Mouse (Mus musculus): ENCODE data around the gene Ablim1. TPM values are rescaled to one million over a fixed set of nuclear protein-coding genes. Genes with fewer than 3 reads are reported as not detected.

Ablim1 gene
- polyA plus RNA-seq, 1 experiment from 2014 or later = 0.46 TPM

DNA sequence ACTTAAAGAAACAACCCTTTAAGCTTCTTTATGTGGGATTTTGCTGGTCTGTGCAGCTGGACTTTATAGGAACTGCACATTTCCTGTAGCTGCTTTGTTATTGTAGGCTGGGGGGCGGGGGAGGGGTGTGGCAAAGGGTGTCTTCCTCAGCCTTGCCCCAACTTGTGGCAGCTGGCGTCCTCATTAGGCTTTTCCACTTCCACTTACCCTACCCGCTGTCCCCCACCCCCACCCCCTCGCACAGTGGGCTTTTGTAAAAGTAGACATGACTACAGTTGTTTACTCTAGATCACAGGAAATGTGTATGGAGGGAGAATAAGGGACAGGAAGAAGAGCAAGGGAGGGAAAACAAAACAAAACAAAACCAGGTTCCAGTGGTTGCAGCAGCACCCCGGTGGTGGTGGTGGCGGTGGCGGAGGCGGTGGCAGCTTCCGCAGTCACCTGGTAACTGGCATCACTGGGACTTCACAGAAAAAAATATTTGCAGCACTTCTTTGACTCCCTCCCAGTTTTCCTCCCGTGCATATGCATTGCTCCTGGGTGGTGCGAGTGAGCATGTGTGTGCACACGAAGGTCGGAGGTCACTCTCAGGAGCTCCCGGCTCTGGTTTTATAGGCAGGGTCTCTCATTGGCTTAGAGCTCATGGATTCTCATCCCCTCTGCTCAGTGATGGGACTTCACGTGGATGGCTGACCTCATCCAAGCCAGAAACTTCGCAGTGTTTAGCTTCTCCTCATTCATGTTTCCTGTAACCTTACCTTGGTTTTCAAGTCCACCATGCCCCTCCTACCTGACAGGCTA lies 40.9 kb upstream of the Ablim1 start:
- WGBS (ENCODE audit: missing documents) = 3% methylated on average over 8 of the region's 16 CpGs
- H3K27ac ChIP-seq = peak overlapping the region; percentile 76
- H3K79me2 ChIP-seq (ENCODE audit: inconsistent target) = peaks cover 30% of the 10 kb centered on the region
- H3K36me3 ChIP-seq (ENCODE audit: inconsistent target) = no peaks in the 10 kb centered on the region
- peak overlapping the region; percentile 24 for H3K4me3 ChIP-seq (ENCODE audit: inconsistent target)

DNA sequence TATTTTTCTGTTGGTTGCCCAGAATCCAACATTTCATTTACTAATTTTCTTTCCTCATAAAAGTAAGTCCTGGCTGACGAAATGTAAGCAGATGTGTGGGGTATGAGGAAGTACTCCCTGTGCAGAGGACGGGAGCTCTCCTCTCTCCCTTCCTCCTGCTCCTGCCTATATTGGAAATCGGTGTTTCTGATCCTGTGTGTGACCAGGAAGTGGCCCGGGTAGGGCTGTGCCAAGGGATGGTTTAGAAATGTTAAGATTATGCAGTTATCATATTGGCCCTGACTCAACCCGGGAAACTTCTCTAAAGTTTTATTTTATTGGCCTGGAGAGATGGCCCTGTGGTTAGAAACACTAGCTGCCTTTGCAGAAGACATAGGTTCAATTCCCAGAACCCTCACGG lies 40.0 kb upstream of the Ablim1 start:
- Histone ChIP-seq H3K4me3 (ENCODE audit: inconsistent target) (no peak overlapping the region), H3K79me2 (ENCODE audit: inconsistent target) (peaks cover 27% of the 10 kb centered on the region), H3K36me3 (ENCODE audit: inconsistent target) (no peaks in the 10 kb centered on the region), H3K27ac (peak overlapping the region; percentile 76)
- WGBS (ENCODE audit: missing documents) = 11% methylated on average over 6 of the region's 6 CpGs

DNA sequence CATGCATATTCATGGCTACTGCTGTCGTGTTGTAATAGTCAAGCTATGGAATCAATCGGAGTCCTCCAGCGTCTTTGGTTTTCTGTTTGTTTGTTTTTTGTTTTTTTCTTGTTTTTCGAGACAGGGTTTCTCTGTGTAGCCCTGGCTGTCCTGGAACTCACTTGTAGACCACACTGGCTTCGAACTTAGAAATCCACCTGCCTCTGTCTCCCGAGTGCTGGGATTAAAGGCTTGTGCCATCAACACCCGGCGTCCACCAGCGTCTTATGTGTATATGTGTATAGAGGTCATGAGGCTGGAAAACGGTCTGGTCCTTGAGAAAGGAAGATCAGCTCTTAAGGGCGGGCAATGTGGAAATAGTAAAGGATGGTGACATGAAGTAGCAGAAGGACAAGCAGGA lies 39.3 kb upstream of the Ablim1 start:
- WGBS (ENCODE audit: missing documents) = 89% methylated on average over 11 of the region's 11 CpGs
- Histone ChIP-seq H3K27ac (no peak overlapping the region), H3K36me3 (ENCODE audit: inconsistent target) (no peaks in the 10 kb centered on the region), H3K79me2 (ENCODE audit: inconsistent target) (peaks cover 20% of the 10 kb centered on the region), H3K4me3 (ENCODE audit: inconsistent target) (no peak overlapping the region)

DNA sequence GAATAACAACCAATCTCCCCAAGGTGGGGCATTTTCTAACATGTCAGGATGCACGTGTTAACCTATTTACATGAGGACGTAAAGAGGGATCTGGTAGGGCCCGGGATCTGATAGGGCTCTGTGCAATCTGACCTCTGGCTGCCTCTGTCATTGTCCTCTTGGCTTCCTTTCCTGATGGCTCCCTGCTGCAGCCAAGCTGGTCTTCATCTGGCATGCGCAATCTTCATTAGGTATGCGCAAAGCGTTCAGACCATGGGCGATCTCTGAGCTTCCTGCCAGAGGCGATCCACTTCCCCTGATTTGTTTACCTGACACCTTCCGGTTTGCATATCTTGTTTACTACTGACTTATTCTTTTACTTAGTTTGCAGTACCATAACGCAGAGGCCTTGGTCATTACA lies 38.5 kb upstream of the Ablim1 start:
- no peaks in the 10 kb centered on the region for H3K36me3 ChIP-seq (ENCODE audit: inconsistent target)
- no peak overlapping the region for H3K4me3 ChIP-seq (ENCODE audit: inconsistent target)
- H3K79me2 ChIP-seq (ENCODE audit: inconsistent target) = peaks cover 15% of the 10 kb centered on the region
- no peak overlapping the region for H3K27ac ChIP-seq
- WGBS (ENCODE audit: missing documents) = 94% methylated on average over 9 of the region's 10 CpGs

DNA sequence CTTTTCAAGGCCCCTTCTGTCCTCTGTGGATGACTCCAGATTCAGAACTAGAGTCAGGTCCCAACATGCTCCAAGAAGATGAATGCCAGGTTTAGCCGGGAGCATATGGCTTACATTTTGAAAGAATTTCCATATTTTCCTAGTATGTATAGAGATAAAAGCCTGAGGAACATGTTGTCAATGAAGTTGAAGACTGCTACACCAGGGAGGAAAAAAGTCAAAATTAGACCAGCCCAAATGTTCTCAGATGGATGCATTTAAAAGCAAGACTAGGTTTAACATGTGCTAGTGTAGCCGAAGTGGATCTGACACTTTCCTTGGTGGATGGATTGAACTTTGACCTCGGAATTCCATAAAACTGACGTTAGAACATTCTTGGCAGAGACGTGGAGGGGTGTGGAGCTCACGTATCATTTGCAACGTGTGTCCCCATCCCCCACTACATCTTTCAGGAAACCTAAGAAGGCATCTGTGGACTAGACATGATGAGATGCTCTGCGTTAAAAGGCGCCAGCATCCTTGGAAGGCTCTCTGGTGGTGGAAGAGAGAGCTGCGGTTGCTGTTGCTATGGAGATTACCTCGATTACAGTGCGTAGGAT lies 37.7 kb upstream of the Ablim1 start:
- Histone ChIP-seq H3K27ac (no peak overlapping the region), H3K4me3 (ENCODE audit: inconsistent target) (no peak overlapping the region), H3K36me3 (ENCODE audit: inconsistent target) (no peaks in the 10 kb centered on the region), H3K79me2 (ENCODE audit: inconsistent target) (peaks cover 7% of the 10 kb centered on the region)
- WGBS (ENCODE audit: missing documents) = 95% methylated on average over 12 of the region's 12 CpGs

DNA sequence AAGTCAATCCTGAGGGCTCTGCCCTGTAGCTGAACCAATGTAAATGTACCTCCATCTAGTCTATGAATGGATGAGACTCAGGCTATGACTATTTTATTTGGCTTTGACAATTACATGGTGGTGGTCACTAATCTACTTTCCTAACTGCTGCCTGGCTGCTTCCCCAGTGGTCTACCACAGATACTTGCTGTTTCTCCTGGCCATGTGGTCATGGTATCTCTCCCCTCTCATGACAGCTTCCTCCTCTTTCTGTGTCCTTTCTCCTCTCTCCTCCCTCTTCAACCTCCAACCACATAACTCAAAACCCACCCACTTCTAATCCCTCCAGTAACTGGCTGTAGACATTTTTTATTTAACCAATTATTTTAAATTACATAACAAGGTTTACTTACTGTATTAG lies 34.4 kb upstream of the Ablim1 start:
- no peaks in the 10 kb centered on the region for H3K36me3 ChIP-seq (ENCODE audit: inconsistent target)
- no peaks in the 10 kb centered on the region for H3K79me2 ChIP-seq (ENCODE audit: inconsistent target)
- H3K27ac ChIP-seq = no peak overlapping the region
- no peak overlapping the region for H3K4me3 ChIP-seq (ENCODE audit: inconsistent target)

DNA sequence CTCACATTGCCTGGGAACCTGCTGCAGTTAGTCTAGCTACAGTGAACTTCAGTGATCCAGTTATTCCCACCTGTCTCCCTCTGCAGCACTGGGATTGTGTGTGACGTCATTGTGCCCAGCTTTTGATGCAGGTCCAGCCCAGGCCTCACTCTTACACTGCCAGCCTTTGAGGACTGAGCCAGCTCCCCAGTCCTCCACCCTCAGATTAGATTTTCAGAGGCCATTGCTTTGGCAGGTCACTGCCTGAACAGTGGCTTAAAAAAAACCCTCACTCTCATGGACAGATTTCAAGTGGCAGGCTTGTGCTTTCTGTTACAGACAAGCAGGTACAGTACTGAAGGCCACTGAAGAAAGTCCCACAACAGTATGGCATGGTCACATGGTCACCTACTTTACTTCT lies 30.0 kb upstream of the Ablim1 start:
- Histone ChIP-seq H3K27ac (no peak overlapping the region), H3K4me3 (ENCODE audit: inconsistent target) (no peak overlapping the region), H3K36me3 (ENCODE audit: inconsistent target) (no peaks in the 10 kb centered on the region), H3K79me2 (ENCODE audit: inconsistent target) (no peaks in the 10 kb centered on the region)
- 89% methylated on average over 1 of the region's 1 CpGs for WGBS (ENCODE audit: missing documents)

DNA sequence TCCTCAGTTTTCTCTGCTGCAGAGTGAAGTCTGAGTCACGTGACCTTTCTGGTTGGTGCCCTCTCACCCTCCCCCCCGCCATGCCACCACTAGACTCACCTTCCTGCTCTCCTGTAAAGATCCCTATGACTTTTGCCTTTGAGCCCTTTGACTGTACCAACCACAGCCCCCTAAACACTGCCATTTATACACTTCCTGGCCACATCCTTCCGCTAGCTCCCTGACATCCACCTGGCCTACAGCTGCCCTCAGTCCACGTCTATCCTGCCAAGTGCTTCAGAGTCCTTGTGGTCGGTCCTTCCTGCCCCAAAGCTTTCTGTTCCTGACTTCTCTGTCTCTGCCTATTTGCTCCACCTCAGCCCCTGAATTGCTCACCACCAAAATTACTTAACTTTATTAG lies 29.1 kb upstream of the Ablim1 start:
- 35% methylated on average over 5 of the region's 5 CpGs for WGBS (ENCODE audit: missing documents)
- Histone ChIP-seq H3K27ac (no peak overlapping the region), H3K4me3 (ENCODE audit: inconsistent target) (no peak overlapping the region), H3K36me3 (ENCODE audit: inconsistent target) (no peaks in the 10 kb centered on the region), H3K79me2 (ENCODE audit: inconsistent target) (no peaks in the 10 kb centered on the region)

DNA sequence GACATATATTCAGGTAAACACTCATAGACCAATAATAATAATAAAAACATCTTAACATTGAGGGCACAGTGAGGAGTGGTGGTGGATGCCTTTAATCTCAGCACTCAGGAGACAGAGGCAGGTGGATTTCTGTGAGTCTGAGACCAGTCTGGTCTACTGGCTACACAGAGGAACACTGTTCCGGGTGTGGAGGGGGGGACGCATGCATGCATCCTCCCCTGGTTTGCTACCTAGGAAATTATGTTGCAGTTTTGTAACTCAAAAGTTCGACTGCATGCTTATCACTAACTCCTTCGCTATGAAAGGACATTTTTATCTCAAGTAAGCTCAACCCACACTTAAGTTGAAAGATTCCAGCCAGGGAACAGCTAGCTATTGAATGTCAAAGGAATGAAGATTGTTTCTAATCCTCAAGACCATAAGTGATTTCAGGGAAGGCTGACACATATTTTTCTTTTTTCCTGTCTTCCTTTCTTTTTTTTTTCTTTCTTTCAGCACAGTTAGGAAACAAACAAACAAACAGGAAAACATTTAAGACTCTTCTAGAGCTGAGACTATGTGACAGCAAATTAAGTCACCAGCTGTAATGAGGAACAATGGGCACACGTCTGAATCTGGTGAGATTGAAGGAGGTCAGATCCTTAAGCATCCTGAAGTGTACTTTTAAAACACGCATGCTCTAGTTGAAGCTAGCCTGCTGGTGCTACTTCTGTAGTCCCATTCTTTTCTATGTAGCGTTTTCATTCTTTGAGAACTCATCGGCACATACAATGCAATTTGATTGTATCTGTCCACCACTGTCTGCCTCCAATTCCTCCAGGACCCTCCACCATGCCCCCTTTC lies 26.4 kb upstream of the Ablim1 start:
- 86% methylated on average over 8 of the region's 8 CpGs for WGBS (ENCODE audit: missing documents)
- Histone ChIP-seq H3K27ac (no peak overlapping the region), H3K79me2 (ENCODE audit: inconsistent target) (no peaks in the 10 kb centered on the region), H3K36me3 (ENCODE audit: inconsistent target) (no peaks in the 10 kb centered on the region), H3K4me3 (ENCODE audit: inconsistent target) (no peak overlapping the region)

DNA sequence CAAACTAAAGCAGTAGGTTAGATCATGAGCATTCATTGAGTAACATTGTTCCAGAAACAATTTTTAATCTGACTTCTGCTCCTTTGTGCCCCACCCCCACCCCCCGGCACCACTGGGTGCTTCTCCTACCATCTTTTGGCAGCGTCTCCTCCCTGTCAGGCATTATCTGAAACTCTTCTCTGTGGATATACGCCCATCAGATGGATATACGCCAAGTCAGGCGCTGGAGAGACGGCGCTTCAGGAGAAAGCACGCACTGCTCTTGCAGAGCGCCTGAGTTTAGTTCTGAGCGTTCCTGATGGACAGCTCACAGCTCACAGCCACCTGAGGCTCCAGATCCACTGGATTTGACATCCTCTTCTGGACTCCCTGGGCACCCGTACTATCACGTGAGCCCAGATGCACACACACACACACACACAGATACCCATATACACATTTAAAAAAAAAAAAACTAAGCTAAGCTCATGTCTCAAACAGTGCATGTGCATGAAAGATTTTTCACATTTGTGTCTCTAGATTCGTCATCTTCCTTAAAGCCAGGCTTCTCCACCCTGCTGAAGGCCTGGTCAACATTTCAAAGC lies 24.7 kb upstream of the Ablim1 start:
- WGBS (ENCODE audit: missing documents) = 94% methylated on average over 11 of the region's 13 CpGs
- H3K27ac ChIP-seq = no peak overlapping the region
- no peaks in the 10 kb centered on the region for H3K79me2 ChIP-seq (ENCODE audit: inconsistent target)
- no peaks in the 10 kb centered on the region for H3K36me3 ChIP-seq (ENCODE audit: inconsistent target)
- no peak overlapping the region for H3K4me3 ChIP-seq (ENCODE audit: inconsistent target)

DNA sequence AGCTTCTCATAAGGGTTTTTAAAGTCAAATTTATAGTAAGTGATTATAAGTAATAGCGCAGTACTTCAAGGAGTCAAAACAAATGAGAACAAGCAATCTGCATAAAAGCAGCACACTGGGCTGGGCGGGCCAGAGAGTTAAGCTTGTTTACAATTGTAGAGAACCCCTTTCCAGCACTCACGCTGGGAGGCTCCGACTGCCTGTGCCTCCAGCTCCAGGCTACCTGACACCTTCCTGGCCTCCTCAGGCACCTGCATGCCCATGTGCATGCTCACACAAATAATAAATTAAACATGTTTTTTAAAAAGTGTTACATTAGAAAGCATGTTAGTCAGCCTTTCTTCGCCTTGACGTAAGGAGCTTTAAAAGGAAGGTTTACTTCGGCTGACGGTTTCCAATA lies 20.4 kb upstream of the Ablim1 start:
- 91% methylated on average over 8 of the region's 8 CpGs for WGBS (ENCODE audit: missing documents)
- Histone ChIP-seq H3K36me3 (ENCODE audit: inconsistent target) (no peaks in the 10 kb centered on the region), H3K27ac (no peak overlapping the region), H3K79me2 (ENCODE audit: inconsistent target) (no peaks in the 10 kb centered on the region), H3K4me3 (ENCODE audit: inconsistent target) (no peak overlapping the region)

DNA sequence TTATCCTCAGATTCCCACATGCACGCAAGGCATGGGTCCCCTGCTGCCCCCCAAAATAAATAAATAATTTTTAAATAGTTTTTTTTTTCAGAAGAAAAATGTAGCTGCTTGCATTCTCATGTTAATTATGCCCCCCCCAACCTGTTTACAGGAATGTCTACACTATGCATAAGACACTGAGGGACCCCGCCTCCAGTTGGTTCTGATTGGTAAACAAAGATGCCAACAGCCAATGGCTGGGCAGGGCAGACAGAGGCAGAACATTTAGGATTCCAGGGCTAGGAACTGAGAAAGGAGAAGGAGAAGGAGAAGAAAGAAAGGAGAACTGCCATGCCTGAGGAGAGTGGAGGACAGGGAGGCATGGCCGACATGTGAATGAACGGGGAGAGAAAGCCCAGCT lies 18.6 kb upstream of the Ablim1 start:
- 92% methylated on average over 4 of the region's 4 CpGs for WGBS (ENCODE audit: missing documents)

DNA sequence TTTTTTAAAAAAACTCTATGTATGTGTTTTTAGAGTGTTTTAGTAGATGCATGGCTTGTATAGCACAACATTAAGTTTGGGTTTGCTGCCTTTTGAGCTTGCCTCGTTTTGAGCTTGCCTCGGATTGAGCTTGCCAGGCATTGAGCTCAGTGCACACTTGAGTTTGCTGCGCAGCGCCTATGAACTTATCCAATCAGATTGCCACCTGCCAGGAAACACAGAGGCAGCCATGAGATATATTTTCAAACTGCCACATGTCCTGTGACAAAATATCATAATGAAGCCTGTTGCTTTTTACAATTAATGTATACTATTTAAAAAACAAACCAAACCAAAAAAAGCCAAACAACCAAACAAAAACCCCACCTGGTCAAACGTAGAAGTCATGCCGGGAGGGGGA lies 16.5 kb upstream of the Ablim1 start:
- Histone ChIP-seq H3K79me2 (ENCODE audit: inconsistent target) (no peaks in the 10 kb centered on the region), H3K27ac (no peak overlapping the region), H3K36me3 (ENCODE audit: inconsistent target) (no peaks in the 10 kb centered on the region), H3K4me3 (ENCODE audit: inconsistent target) (no peak overlapping the region)
- WGBS (ENCODE audit: missing documents) = 92% methylated on average over 5 of the region's 6 CpGs

More for the DNA sequence above, 18.6 kb upstream of the Ablim1 start:
- Histone ChIP-seq H3K79me2 (ENCODE audit: inconsistent target) (no peaks in the 10 kb centered on the region), H3K4me3 (ENCODE audit: inconsistent target) (no peak overlapping the region), H3K36me3 (ENCODE audit: inconsistent target) (no peaks in the 10 kb centered on the region), H3K27ac (no peak overlapping the region)

DNA sequence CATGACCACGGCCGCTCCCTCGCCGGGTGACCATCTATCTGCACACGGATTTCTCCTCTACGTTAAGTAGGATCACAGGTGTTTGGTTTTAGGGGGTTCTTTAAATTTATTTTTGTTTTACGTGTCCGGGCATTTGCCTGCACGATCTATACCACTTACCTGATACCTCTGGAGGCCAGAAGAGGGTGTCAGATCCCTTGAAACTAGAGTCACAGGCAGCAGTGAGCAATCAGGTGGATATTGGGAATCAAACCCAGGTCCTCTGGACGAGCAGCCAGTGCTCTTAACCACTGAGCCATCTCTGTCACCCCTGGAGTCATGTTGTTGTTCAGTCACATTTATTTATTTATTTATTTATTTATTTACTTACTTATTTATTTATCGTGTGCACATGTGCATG lies 15.6 kb upstream of the Ablim1 start:
- no peaks in the 10 kb centered on the region for H3K36me3 ChIP-seq (ENCODE audit: inconsistent target)
- H3K27ac ChIP-seq = no peak overlapping the region
- H3K4me3 ChIP-seq (ENCODE audit: inconsistent target) = no peak overlapping the region
- WGBS (ENCODE audit: missing documents) = 69% methylated on average over 11 of the region's 11 CpGs
- no peaks in the 10 kb centered on the region for H3K79me2 ChIP-seq (ENCODE audit: inconsistent target)

DNA sequence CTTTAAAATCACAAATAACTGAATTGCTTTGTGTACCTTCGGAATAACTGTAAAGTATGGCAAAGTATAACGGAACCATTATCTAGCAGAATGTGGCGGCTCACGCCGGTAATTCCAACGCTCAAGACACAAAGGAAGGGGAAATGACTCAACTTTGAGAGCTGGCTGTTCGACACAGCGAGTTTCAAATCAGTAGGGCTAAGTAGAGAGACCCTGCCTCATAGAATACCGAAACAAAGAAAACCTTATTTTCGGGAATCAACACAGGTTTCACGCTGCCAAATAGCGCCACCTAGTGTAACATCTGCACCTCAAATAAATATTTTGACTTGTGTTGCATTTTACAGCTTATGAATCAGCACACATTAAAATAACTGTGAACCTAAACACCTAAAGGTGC lies 14.1 kb upstream of the Ablim1 start:
- 47% methylated on average over 12 of the region's 12 CpGs for WGBS (ENCODE audit: missing documents)
- no peak overlapping the region for H3K27ac ChIP-seq
- no peaks in the 10 kb centered on the region for H3K79me2 ChIP-seq (ENCODE audit: inconsistent target)
- H3K36me3 ChIP-seq (ENCODE audit: inconsistent target) = no peaks in the 10 kb centered on the region
- H3K4me3 ChIP-seq (ENCODE audit: inconsistent target) = no peak overlapping the region

Data from macrophage (primary cell).